Mouse (Mus musculus): ENCODE results near the gene Rbfox2. TPM values are rescaled to one million over a fixed set of nuclear protein-coding genes. Genes with fewer than 3 reads are reported as not detected.

The Rbfox2 gene
- polyA plus RNA-seq, 1 experiment = 6.6 TPM

DNA sequence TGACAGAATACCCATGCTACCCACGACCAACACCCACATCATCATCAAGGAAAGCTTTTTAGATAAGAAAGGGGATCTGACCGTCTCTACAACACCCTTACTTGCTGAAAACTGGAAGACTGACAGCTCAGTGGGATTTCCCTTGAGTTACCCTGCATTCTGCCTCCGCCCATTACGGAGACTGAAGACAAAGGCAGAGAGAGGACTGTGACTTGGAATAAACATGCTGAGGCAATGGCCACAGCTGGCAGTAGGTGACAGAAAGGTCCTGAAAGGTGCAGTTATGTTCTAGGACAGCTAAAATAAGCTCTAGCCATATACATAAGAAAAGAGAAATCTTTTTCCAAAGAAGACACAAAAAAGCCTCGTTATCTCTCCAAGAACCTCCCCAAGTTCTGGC, 99.8 kb downstream of the Rbfox2 start:
- TF ChIP-seq CTCF (IDR thresholded peaks at IDR 0.05; ENCODE audit: extremely low read depth, insufficient read depth, insufficient read length, insufficient replicate concordance) = no peak
- TF ChIP-seq POLR2A (IDR thresholded peaks at IDR 0.05; ENCODE audit: low read depth, low read length) = no peak
- Histone ChIP-seq H3K27me3 (ENCODE audit: control insufficient read depth, insufficient read depth, low read length) (no peaks in the 10 kb centered on the region), H3K27ac (ENCODE audit: insufficient read depth, low read length) (no peak overlapping the region), H3K4me1 (ENCODE audit: control insufficient read depth, insufficient read depth, insufficient read length) (no peaks in the 10 kb centered on the region), H3K36me3 (ENCODE audit: control insufficient read depth, insufficient read depth, low read length) (no peaks in the 10 kb centered on the region), H3K4me3 (ENCODE audit: extremely low read depth, insufficient read depth, insufficient read length) (no peak overlapping the region)
- no peak for DNase-seq (ENCODE audit: low read depth in 1 of 2, low spot score in 2 of 2)
- 74% methylated on average over 5 of the region's 5 CpGs for WGBS

- Histone ChIP-seq H3K36me3 (ENCODE audit: control insufficient read depth, insufficient read depth, low read length) (no peaks in the 10 kb centered on the region), H3K4me1 (ENCODE audit: control insufficient read depth, insufficient read depth, insufficient read length) (no peaks in the 10 kb centered on the region), H3K4me3 (ENCODE audit: extremely low read depth, insufficient read depth, insufficient read length) (no peak overlapping the region), H3K27me3 (ENCODE audit: control insufficient read depth, insufficient read depth, low read length) (no peaks in the 10 kb centered on the region), H3K27ac (ENCODE audit: insufficient read depth, low read length) (no peak overlapping the region)
- no peak for TF ChIP-seq CTCF (IDR thresholded peaks at IDR 0.05; ENCODE audit: extremely low read depth, insufficient read depth, insufficient read length, insufficient replicate concordance)
- TF ChIP-seq POLR2A (IDR thresholded peaks at IDR 0.05; ENCODE audit: low read depth, low read length) = no peak
- 87% methylated on average over 7 of the region's 7 CpGs for WGBS
- no peak for DNase-seq (ENCODE audit: low read depth in 1 of 2, low spot score in 2 of 2)
Observed at GRCm38 (mm10) chr15:77204951-77205350, 101.9 kb downstream of the Rbfox2 start.

DNA sequence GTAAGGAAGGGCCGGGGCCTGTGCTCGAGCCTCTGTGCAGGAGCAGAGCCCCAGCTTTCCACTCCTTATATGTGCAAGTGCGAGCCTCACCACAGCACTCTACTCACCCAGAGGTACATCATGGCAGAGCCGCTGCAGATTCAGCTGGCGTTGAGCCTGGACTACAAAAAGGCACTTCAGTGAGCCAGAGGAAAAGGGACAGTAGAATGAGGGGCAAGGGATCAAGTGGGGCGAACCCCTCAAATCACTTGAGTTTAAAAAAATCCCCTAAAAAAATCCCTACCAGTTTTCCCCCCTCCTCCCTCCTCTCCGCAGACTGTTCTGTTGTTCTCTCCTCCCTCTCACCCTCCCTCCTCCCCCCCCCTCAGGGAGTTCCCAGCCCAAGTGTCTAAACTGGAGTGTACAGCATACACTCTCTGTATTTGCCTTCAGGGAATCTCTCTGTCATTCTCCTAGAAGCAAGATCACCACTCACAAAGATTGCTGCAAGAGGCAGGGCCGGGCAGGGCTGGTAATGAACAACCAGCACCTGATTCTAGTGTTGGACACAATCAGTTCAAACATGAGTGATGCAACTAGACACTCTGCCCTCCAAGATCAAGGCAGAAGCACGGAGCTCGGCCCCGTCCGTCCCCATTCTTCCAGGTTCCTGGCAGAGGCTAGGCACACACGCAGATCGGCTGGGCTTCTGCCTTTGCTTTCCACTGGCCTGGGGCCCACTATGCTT, 103.4 kb downstream of the Rbfox2 start:
- Histone ChIP-seq H3K27ac (ENCODE audit: insufficient read depth, low read length) (no peak overlapping the region), H3K36me3 (ENCODE audit: control insufficient read depth, insufficient read depth, low read length) (no peaks in the 10 kb centered on the region), H3K4me3 (ENCODE audit: extremely low read depth, insufficient read depth, insufficient read length) (no peak overlapping the region), H3K27me3 (ENCODE audit: control insufficient read depth, insufficient read depth, low read length) (no peaks in the 10 kb centered on the region), H3K4me1 (ENCODE audit: control insufficient read depth, insufficient read depth, insufficient read length) (no peaks in the 10 kb centered on the region)
- TF ChIP-seq CTCF (IDR thresholded peaks at IDR 0.05; ENCODE audit: extremely low read depth, insufficient read depth, insufficient read length, insufficient replicate concordance) (no peak), POLR2A (IDR thresholded peaks at IDR 0.05; ENCODE audit: low read depth, low read length) (no peak)
- WGBS = 87% methylated on average over 14 of the region's 14 CpGs
- DNase-seq (ENCODE audit: low read depth in 1 of 2, low spot score in 2 of 2) = no peak

GRCm38 (mm10) chr15:77202881-77203254, 103.9 kb downstream of the Rbfox2 start:
- Histone ChIP-seq H3K27ac (ENCODE audit: insufficient read depth, low read length) (no peak overlapping the region), H3K4me3 (ENCODE audit: extremely low read depth, insufficient read depth, insufficient read length) (no peak overlapping the region), H3K36me3 (ENCODE audit: control insufficient read depth, insufficient read depth, low read length) (no peaks in the 10 kb centered on the region), H3K27me3 (ENCODE audit: control insufficient read depth, insufficient read depth, low read length) (no peaks in the 10 kb centered on the region), H3K4me1 (ENCODE audit: control insufficient read depth, insufficient read depth, insufficient read length) (no peaks in the 10 kb centered on the region)
- no peak for TF ChIP-seq CTCF (IDR thresholded peaks at IDR 0.05; ENCODE audit: extremely low read depth, insufficient read depth, insufficient read length, insufficient replicate concordance)
- no peak for DNase-seq (ENCODE audit: low read depth in 1 of 2, low spot score in 2 of 2)
- WGBS = 87% methylated on average over 3 of the region's 3 CpGs

GRCm38 (mm10) chr15:77202223-77202622, 104.6 kb downstream of the Rbfox2 start:
- TF ChIP-seq CTCF (IDR thresholded peaks at IDR 0.05; ENCODE audit: extremely low read depth, insufficient read depth, insufficient read length, insufficient replicate concordance) (no peak), POLR2A (IDR thresholded peaks at IDR 0.05; ENCODE audit: low read depth, low read length) (no peak)
- Histone ChIP-seq H3K4me1 (ENCODE audit: control insufficient read depth, insufficient read depth, insufficient read length) (no peaks in the 10 kb centered on the region), H3K27me3 (ENCODE audit: control insufficient read depth, insufficient read depth, low read length) (no peaks in the 10 kb centered on the region), H3K36me3 (ENCODE audit: control insufficient read depth, insufficient read depth, low read length) (no peaks in the 10 kb centered on the region), H3K27ac (ENCODE audit: insufficient read depth, low read length) (no peak overlapping the region), H3K4me3 (ENCODE audit: extremely low read depth, insufficient read depth, insufficient read length) (no peak overlapping the region)
- DNase-seq (ENCODE audit: low read depth in 1 of 2, low spot score in 2 of 2) = no peak
- WGBS = 83% methylated on average over 2 of the region's 2 CpGs

GRCm38 (mm10) chr15:77196827-77197226, 110.0 kb downstream of the Rbfox2 start:
- TF ChIP-seq CTCF (IDR thresholded peaks at IDR 0.05; ENCODE audit: extremely low read depth, insufficient read depth, insufficient read length, insufficient replicate concordance) = no peak
- TF ChIP-seq POLR2A (IDR thresholded peaks at IDR 0.05; ENCODE audit: low read depth, low read length) = no peak
- Histone ChIP-seq H3K4me3 (ENCODE audit: extremely low read depth, insufficient read depth, insufficient read length) (no peak overlapping the region), H3K36me3 (ENCODE audit: control insufficient read depth, insufficient read depth, low read length) (no peaks in the 10 kb centered on the region), H3K27ac (ENCODE audit: insufficient read depth, low read length) (no peak overlapping the region), H3K4me1 (ENCODE audit: control insufficient read depth, insufficient read depth, insufficient read length) (no peaks in the 10 kb centered on the region), H3K27me3 (ENCODE audit: control insufficient read depth, insufficient read depth, low read length) (no peaks in the 10 kb centered on the region)
- no peak for DNase-seq (ENCODE audit: low read depth in 1 of 2, low spot score in 2 of 2)
- WGBS = 76% methylated on average over 5 of the region's 5 CpGs

GRCm38 (mm10) chr15:77196001-77196400, 110.8 kb downstream of the Rbfox2 start:
- no peak for DNase-seq (ENCODE audit: low read depth in 1 of 2, low spot score in 2 of 2)
- TF ChIP-seq POLR2A (IDR thresholded peaks at IDR 0.05; ENCODE audit: low read depth, low read length) (no peak), CTCF (IDR thresholded peaks at IDR 0.05; ENCODE audit: extremely low read depth, insufficient read depth, insufficient read length, insufficient replicate concordance) (no peak)
- Histone ChIP-seq H3K4me3 (ENCODE audit: extremely low read depth, insufficient read depth, insufficient read length) (no peak overlapping the region), H3K4me1 (ENCODE audit: control insufficient read depth, insufficient read depth, insufficient read length) (no peaks in the 10 kb centered on the region), H3K27ac (ENCODE audit: insufficient read depth, low read length) (no peak overlapping the region), H3K27me3 (ENCODE audit: control insufficient read depth, insufficient read depth, low read length) (no peaks in the 10 kb centered on the region), H3K36me3 (ENCODE audit: control insufficient read depth, insufficient read depth, low read length) (no peaks in the 10 kb centered on the region)
- 90% methylated on average over 2 of the region's 2 CpGs for WGBS
